Mouse (Mus musculus) lung, postnatal 14 days (tissue): ENCODE results near the gene Yae1d1.
A peak's percentile ranks its signal among the peaks of the same experiment; 100 is the strongest.
"Not testable (repeated sequence)": the region's sequence is repeated elsewhere in the genome, so short reads cannot be mapped to it uniquely, and the experiment has no call there.

Experiments
- DNase-seq: peaks from one replicate; pipeline ENCODE4 v3.0.0; 2021

Yae1d1 gene

DNA sequence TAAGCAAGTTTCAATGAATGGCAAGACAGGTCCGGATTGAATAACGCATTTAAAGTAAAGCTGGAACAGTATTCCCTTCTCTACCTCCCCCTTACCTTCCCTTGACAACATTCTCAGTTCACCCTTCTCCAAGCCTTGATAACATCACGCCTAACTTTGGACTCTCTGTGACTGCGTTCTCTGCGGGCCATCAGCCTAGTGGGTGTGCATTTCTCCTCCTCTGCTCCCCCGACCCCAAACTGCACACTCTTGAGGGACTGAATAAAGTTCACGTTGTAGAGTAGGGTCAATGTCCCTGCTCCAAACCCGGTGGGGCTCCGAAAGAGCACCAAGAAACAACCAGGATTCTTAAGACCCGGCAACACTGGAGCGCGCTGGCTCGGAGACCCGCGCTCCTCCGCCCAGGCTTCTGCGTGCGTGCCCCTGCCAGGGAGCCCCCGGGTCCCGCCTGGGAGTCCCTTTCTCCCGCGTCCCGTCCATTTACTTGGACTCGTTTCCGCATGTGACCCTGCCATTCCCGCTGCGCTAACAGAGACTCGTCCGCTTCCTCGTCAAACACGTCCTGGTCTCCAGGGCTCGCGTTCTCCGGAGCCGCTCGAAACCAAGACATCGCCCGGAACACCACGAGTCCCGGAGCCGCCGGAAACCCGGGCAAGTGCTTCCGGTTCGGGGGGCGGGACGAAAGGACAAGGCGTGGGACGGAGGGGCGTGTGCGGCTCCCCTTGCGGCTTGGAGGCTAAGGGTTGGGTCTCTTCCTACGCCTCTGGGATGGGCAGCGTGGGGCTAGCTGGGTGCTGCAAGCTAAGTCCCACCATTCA is at the start of gene Yae1d1:
TSS of gene Yae1d1 (minus strand) at position 653 of the 818 bp plus-strand sequence.
- peak; percentile 96 for DNase-seq

DNA sequence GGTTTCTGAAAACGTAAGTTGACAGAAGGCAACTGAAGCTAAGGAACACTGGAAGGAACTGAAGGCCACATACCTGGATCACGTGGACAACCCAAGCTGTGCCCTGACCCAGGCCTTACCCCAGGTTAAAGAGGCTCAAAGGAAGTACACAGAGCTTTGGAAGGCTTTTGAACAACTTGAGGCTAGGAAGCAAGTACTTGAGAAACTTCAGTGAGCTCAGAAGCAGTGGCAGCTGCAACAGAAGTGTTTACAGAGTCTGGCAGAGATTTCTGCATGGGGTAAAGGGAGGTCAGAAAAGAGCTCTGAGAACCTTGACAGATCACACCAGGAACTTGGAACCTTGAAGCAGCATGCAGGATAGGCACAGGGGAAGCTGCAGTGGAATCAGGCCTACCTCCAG is 45.7 kb upstream of the Yae1d1 start:
- DNase-seq = peak; percentile 16

DNA sequence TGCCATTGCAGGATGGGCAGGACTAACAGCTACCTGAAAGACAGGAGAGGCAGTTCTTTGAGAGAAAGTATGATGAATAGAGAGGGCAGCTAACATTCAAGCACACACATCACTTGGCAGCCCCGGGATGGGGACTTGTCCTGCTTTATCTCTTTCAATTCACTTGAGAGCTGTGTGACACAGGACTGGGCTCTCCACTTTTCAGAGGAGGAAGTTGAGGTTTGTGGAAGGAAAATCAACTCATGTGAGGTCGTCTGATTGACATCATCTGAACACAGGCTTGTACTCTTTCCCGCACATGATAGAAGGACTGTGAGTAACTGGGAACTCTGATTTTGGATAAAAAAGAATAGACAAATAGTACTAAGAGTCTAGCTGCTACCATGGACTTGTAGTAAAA is 23.5 kb upstream of the Yae1d1 start:
- no peak for DNase-seq

DNA sequence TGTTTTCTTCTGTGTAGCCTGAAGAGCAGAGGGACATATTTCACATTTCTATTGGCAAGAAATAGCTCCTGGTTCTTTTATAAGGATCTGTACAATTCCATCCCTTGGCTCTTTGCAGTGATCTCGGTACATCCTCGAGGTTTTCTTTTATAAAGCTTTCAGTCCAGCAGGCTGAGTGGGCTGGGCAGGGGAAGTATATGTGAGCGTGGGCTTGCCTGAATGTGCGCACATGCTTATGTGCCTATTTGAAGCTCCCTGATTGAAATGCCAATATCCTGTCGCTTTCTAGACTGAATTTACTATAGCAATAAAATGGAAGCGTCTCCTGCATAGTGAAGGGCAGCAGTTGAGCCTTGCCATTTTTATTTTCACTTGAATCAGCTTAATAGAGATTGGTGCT is 20.1 kb upstream of the Yae1d1 start:
- no peak for DNase-seq

DNA sequence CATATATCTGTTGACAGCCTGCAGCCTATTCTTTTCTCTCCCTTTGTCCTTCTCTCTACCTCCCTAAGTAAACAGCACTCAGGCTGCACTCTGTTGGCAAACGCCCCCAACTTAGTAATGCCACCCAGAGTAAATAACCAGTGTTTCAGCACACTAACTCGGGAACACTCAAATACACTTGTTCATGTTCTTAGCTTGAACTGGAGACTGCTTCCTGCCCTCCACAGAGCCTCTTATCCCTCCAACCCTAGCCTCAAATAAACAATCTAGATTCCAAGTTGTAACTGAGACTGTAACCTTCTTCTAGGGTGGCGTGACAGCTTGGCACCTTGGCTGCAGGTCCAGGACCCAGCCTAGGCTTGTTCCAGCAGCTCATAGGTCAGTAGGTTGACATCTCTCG is 17.9 kb upstream of the Yae1d1 start:
- DNase-seq = peak; percentile 28

DNA sequence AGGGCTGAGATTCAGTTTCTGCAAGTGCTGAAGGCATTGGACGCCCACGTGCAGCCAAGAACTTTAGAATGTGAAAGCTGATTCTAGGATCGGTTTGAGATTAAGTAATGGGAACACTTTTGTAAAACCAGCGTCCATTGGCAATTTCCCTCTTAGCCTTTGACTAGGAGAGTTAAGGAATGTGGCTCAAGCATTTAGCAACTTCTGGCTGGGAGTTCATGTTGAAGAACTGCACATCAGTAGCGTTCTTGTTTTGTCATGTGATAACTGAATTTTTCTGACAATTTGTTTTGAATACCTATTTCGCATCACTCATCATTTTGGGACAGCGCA is 332 bp upstream of the Yae1d1 start:
- DNase-seq = no peak

DNA sequence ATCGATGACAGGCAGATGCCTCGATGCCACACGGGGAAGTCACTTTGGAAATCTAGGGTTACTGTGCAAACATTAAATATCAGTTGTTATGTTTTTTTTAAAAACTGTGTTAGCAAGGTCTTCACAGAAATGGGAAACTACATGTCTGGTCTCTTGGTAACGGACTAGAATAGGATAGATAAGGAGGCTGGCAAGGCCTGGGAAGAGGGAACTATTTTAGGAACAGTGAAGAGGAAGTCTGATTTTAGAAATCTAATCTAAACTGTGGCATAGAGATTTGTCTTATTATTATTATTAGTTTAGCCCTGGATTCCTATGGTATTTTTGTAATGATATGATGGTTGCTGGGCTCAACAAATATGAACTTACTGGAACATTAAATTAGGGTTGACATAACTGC is 1.1 kb downstream of the Yae1d1 start:
- no peak for DNase-seq

GRCm38 (mm10) chr13:17983194-17983593 is 10.0 kb downstream of the Yae1d1 start:
- DNase-seq = peak; percentile 46

DNA sequence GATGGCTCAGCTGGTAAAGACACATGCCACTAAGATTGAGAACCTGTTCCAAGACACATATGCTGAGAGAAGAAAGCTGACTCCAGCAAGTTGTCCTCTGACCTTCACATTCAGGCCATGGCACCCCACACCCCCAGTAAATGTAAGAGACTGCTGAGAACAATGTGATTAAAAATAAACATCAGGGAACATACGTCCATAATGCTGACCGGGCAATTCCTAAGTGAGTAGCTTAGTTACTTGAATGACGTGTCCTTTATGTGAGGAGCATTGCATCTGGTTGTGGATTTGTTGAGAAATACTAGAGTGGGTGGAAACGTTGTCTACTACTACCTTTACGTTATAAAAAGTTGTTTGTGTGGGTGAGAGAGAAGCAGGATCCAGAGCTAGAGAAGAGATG is 10.5 kb downstream of the Yae1d1 start:
- no peak for DNase-seq

- no peak for DNase-seq
These were observed 16.1 kb downstream of the Yae1d1 start for GRCm38 (mm10) chr13:17976854-17977739.

DNA sequence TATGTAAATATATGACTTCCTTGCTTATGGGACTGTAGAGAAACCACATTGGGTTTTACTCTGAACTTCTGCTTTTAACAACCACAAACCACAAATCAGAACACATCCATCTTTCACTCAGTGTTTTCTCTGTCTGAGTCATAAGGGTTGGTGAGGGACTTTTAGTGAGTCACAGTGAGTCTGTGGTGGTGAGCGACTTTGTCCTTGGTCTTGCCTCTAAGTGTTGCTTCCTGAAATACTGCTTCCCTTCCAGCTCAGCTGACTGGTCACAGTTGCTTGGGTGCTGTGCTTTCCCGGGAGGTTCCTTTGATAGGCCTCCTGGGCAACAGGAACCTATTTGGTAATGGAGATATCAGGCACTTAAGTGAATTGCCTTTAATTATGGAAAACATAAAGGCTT is 17.3 kb downstream of the Yae1d1 start:
- DNase-seq = no peak

DNA sequence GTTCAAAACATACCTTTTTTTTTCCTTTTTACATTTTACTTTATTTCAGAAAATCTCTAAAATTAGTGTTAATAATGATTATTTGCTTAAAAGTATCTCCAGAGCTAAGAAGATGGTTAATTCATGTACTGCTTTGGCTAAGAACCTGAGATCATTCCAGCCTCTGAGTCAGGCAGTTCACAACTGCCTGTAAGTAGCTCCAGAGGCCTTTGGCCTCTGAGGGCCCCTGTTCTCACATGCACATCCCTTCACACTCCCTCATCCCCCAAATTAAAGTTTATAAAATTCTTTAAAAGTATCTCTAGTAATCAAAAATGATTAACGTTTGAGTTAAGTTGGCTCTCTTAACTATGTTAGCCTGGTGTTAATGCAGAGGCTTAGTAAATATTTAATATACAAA is 17.7 kb downstream of the Yae1d1 start:
- no peak for DNase-seq

- DNase-seq = no peak
These were observed 18.4 kb downstream of the Yae1d1 start for GRCm38 (mm10) chr13:17974734-17975133.

GRCm38 (mm10) chr13:17960613-17961012 is 32.5 kb downstream of the Yae1d1 start:
- DNase-seq = no peak

DNA sequence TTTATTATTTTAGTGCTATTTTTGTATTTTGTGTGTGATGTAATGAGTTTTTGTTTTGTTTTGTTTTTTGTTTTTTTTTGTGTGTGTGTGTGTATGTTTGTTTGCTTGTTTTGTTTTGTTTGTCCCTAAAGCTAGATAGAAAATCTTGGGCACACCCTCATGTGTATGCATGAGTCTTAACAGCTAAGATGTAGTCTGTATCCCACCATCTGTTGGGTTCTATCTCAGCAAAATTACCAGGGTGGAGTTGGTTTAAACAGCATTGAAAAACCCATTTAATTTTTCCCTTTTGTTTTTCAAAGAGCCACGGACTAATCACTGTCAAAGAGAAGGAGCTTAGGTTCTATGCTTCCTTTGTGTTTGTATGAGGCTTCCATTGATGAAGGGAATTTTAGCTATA is 38.9 kb downstream of the Yae1d1 start:
- no peak for DNase-seq

- DNase-seq = not testable (repeated sequence)
These were observed 42.6 kb downstream of the Yae1d1 start for GRCm38 (mm10) chr13:17950581-17950980.

- no peak for DNase-seq
These were observed 43.6 kb downstream of the Yae1d1 start for GRCm38 (mm10) chr13:17949555-17949954.

DNA sequence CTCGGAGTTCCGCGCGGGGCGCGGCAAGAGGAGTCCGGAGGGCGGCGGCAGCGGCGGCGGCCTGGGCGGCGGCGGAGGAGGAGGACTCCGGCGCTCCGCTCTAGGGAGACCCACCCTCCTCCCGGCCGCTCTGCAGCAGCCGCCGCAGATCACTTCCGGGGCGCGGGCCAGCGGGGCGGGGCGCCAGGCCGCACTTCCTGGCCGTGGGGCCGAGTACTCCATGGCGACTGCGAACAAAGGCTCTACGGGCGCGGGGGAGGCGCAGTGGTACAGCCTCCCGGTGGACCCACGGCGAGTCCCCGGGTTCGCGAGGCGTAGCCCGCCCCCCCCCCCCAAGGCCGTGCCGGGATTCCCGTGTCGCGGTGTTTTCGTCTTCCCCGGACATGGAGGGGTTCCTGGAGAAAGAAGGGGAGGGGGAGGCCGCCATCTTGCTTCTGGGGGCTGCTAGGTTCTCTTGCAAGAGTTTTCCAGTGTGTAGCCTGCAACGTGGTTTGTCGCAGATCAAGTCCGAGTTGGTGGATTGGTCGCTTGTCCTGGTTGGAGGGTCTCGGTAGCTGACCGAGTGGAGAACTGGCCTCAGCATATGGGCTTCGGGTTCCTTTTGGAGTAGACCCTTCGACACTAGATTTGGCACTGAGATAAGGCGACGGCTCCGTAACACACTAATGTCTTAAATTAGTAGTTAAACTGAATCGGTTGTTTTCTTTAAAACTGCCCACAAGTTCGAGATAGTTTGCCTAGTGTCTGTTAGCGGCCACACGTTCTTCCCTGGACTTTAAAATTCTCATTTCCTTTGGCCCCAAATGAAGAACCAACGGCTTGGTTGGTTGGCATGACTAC is 48.9 kb downstream of the Yae1d1 start, which contains the start of gene Rala:
TSS of gene Rala (minus strand) at position 162 of the 840 bp plus-strand sequence.
- DNase-seq = peak; percentile 95

- peak; percentile 13 for DNase-seq
These were observed 49.7 kb downstream of the Yae1d1 start for GRCm38 (mm10) chr13:17943306-17944077.

DNA sequence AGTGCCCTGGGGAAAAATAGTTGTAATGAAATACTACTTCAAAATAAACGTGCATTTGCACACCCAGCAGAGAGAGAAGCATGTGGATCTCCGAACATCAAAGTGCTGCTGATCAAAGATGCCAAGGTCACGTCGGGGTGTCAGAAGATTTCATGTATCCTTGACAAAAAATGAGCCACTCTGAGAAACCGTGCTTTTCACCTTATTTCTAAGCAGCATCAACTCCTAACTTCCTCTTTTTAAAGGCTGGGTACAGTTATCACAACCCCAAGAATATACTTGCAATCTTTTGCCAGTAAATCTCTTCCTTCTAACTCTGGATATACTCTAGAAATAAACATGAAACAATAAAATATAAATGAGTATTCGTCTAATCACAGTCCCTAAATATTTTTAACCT is 50.8 kb downstream of the Yae1d1 start:
- no peak for DNase-seq
